ENCODE assay signal across 9 mouse cellular contexts in the genomic region with DNA sequence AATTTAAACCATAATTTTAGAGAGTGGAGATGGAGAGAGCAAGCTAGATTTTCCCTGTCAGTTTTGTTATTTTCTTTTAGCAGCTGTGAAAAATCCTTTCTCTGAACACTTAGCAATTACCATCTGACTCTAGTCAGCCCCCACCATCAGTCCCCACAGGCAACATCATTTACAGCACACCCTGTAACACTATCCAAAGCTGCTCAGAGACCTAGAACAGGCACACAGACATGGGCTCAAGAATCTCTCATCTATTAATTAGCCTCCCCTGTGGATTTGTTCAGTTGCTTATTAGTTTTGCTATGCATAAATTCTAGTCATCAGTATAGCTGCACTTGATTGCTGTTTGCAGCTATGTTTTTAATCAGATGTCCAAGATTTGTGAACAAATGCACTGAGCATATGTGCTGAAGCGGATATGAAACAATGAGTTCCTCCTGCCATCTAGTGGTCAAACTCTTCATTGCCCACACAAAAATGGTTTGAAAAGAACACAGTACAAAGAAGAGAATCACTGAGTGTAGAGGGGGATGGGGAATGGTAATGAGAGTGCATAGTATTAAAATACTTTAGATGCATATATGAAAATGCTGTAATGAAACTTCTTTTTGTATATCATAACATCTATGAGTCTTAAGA.
DNase-seq lines count a peak whose midpoint lies in the region; ATAC-seq and TF ChIP-seq lines count a peak whose summit lies in the region.
"Had no signal": no experiment of that assay in that cellular context is flagged by ENCODE, and none has a peak within 500 bp of the region (broad histone marks: within the 10 kb centered on the region; RNA-seq: fewer than 3 reads in every experiment).

No protein-coding gene starts in this region.

- TF ChIP-seq POLR2A in limb, embryonic 14.5 days (IDR thresholded peaks at IDR 0.05; ENCODE audit: borderline replicate concordance, extremely low read depth, insufficient read depth, insufficient read length), result no peak

- no peaks in the 10 kb centered on the region for H3K27me3 ChIP-seq in hindbrain, embryonic 15.5 days
- H3K27me3 ChIP-seq in limb, embryonic 14.5 days (ENCODE audit: control insufficient read depth, insufficient read depth, low read length), result no peaks in the 10 kb centered on the region
- no peaks in the 10 kb centered on the region for H3K27me3 ChIP-seq in stomach, postnatal 0 days (ENCODE audit: control insufficient read depth, insufficient read depth, low read length)
- H3K27me3 ChIP-seq: stomach, embryonic 15.5 days had no signal

- H3K36me3 ChIP-seq in hindbrain, embryonic 15.5 days, result no peaks in the 10 kb centered on the region
- no peaks in the 10 kb centered on the region for H3K36me3 ChIP-seq in limb, embryonic 14.5 days (ENCODE audit: control insufficient read depth, insufficient read depth, low read length)
- no peaks in the 10 kb centered on the region for H3K36me3 ChIP-seq in stomach, postnatal 0 days (ENCODE audit: control insufficient read depth, insufficient read depth, low read length)
- H3K36me3 ChIP-seq: stomach, embryonic 15.5 days had no signal

- peak; percentile 92 for ATAC-seq in frontal cortex, adult (ENCODE audit: low TSS enrichment)
- peak; percentile 92 for ATAC-seq in hindbrain, embryonic 15.5 days (ENCODE audit: low FRiP score, low read depth)
- peak; percentile 75 for ATAC-seq in limb, embryonic 14.5 days (ENCODE audit: low FRiP score, low read depth)
- no peak for ATAC-seq in stomach, postnatal 0 days (ENCODE audit: low FRiP score, low TSS enrichment)

- H3K9me3 ChIP-seq in hindbrain, embryonic 15.5 days, result no peaks in the 10 kb centered on the region
- H3K9me3 ChIP-seq in limb, embryonic 14.5 days (ENCODE audit: control insufficient read depth, low read length), result no peaks in the 10 kb centered on the region
- no peaks in the 10 kb centered on the region for H3K9me3 ChIP-seq in stomach, postnatal 0 days (ENCODE audit: control insufficient read depth, low read length)
- H3K9me3 ChIP-seq: stomach, embryonic 15.5 days had no signal

- TF ChIP-seq EP300 in stomach, postnatal 0 days (optimal IDR thresholded peaks at IDR 0.05), result no peak

- 8% methylated on average over 1 of the region's 1 CpGs for WGBS in hindbrain, embryonic 15.5 days
- 25% methylated on average over 1 of the region's 1 CpGs for WGBS in limb, embryonic 14.5 days
- WGBS in stomach, postnatal 0 days, result 30% methylated on average over 1 of the region's 1 CpGs

- no peaks in the 10 kb centered on the region for H3K4me1 ChIP-seq in hindbrain, embryonic 15.5 days (replicated peaks)
- no peaks in the 10 kb centered on the region for H3K4me1 ChIP-seq in limb, embryonic 14.5 days (ENCODE audit: control insufficient read depth, insufficient read depth, low read length)
- no peaks in the 10 kb centered on the region for H3K4me1 ChIP-seq in stomach, postnatal 0 days (replicated peaks; ENCODE audit: control insufficient read depth, insufficient read depth)
- H3K4me1 ChIP-seq: stomach, embryonic 15.5 days had no signal

- H3K4me3 ChIP-seq in hindbrain, embryonic 15.5 days, result no peak overlapping the region
- no peak overlapping the region for H3K4me3 ChIP-seq in limb, embryonic 14.5 days (replicated peaks; ENCODE audit: low read length)
- H3K4me3 ChIP-seq in stomach, postnatal 0 days (ENCODE audit: low read depth, low read length), result no peak overlapping the region
- H3K4me3 ChIP-seq: stomach, embryonic 15.5 days had no signal

- H3K4me2 ChIP-seq in hindbrain, embryonic 15.5 days, result no peak overlapping the region
- no peak overlapping the region for H3K4me2 ChIP-seq in limb, embryonic 14.5 days (replicated peaks; ENCODE audit: low read depth, low read length, severe bottlenecking)
- H3K4me2 ChIP-seq in stomach, postnatal 0 days (replicated peaks; ENCODE audit: low read depth), result no peak overlapping the region
- H3K4me2 ChIP-seq: stomach, embryonic 15.5 days had no signal

- DNase-seq in frontal cortex, postnatal 10 days (ENCODE audit: low spot score in 2 of 2), result no peak
- DNase-seq in 416B (ENCODE audit: low read depth), result peak; percentile 65
- DNase-seq in c-Kit-positive CD71-positive TER-119-positive erythroid progenitor cells, embryonic 14.5 days (ENCODE audit: low spot score), result peak; percentile 13
- peak; percentile 62 for DNase-seq in limb, embryonic 14.5 days (ENCODE audit: low spot score)
- DNase-seq in stomach, postnatal 0 days (ENCODE audit: low spot score), result no peak
- DNase-seq in testis, postnatal 14 days (ENCODE audit: low spot score), result no peak

- H3K9ac ChIP-seq in hindbrain, embryonic 15.5 days, result no peak overlapping the region
- no peak overlapping the region for H3K9ac ChIP-seq in limb, embryonic 14.5 days (ENCODE audit: low read depth, low read length, severe bottlenecking)
- no peak overlapping the region for H3K9ac ChIP-seq in stomach, postnatal 0 days (ENCODE audit: low read length)
- H3K9ac ChIP-seq: stomach, embryonic 15.5 days had no signal

- H3K27ac ChIP-seq in hindbrain, embryonic 15.5 days (replicated peaks), result no peak overlapping the region
- no peak overlapping the region for H3K27ac ChIP-seq in limb, embryonic 14.5 days (replicated peaks; ENCODE audit: low read depth, low read length)
- no peak overlapping the region for H3K27ac ChIP-seq in stomach, postnatal 0 days (replicated peaks)
- H3K27ac ChIP-seq: stomach, embryonic 15.5 days had no signal

- peak; percentile 87 for TF ChIP-seq CTCF in stomach, postnatal 0 days (IDR thresholded peaks at IDR 0.05; ENCODE audit: low read depth)

Comparison
In these comparisons a context has a peak if more than half of its experiments do, and no peak if none do; other contexts are left out.
1. DNase-seq: peak in 416B (single experiment), c-Kit-positive CD71-positive TER-119-positive erythroid progenitor cells, embryonic 14.5 days (single experiment) and limb, embryonic 14.5 days (single experiment); none in frontal cortex, postnatal 10 days (0 of 2), stomach, postnatal 0 days (single experiment) and testis, postnatal 14 days (single experiment).